8 mouse cellular contexts compared by ENCODE assay signal in genomic region chr19:7064571-7064970, GRCm38 (mm10). TPM values are rescaled to one million over a fixed set of nuclear protein-coding genes. Genes with fewer than 3 reads are reported as not detected.
DNase-seq lines count a peak whose midpoint lies in the region; ATAC-seq lines count a peak whose summit lies in the region.

No protein-coding gene starts in this region.

- no peak overlapping the region for H3K4me3 ChIP-seq in hindbrain, embryonic 13.5 days

- DNase-seq in MEL-GATA-1-ER (ENCODE audit: extremely low read depth, low read depth), result peak; percentile 61
- peak; percentile 87 to 91 for DNase-seq in cerebellum, adult 18-20 months
- DNase-seq in forelimb bud, embryonic 11.5 days (ENCODE audit: low read depth, low spot score), result peak; percentile 90
- peak; percentile 79 to 89 for DNase-seq in layer of hippocampus, postnatal 14 days (ENCODE audit: low spot score in 2 of 2)
- DNase-seq in lung, postnatal 10 days, result peak; percentile 88
- peak; percentile 96 for DNase-seq in retina, embryonic 14.5 days (ENCODE audit: low spot score)
- DNase-seq in thymus, postnatal 25 days, result peak; percentile 87

- peaks cover 27% of the 10 kb centered on the region for H3K27me3 ChIP-seq in hindbrain, embryonic 13.5 days

- no peak overlapping the region; the same call in 1 of the 2 replicates for H3K27ac ChIP-seq in hindbrain, embryonic 13.5 days

- no peak overlapping the region for H3K4me2 ChIP-seq in hindbrain, embryonic 13.5 days

- no peaks in the 10 kb centered on the region for H3K9me3 ChIP-seq in hindbrain, embryonic 13.5 days

- WGBS in hindbrain, embryonic 13.5 days, result 1% methylated on average over 3 of the region's 3 CpGs

- H3K9ac ChIP-seq in hindbrain, embryonic 13.5 days, result no peak overlapping the region

- peaks cover 49% of the 10 kb centered on the region for H3K4me1 ChIP-seq in hindbrain, embryonic 13.5 days (replicated peaks)

- no peaks in the 10 kb centered on the region for H3K36me3 ChIP-seq in hindbrain, embryonic 13.5 days

- ATAC-seq in hindbrain, embryonic 13.5 days (ENCODE audit: low FRiP score), result peak; percentile 43

RNA-seq across cellular contexts. Expression of gene Macrod1, which starts 8.0 kb away (rescaled TPM):
- polyA plus RNA-seq in hindbrain, embryonic 13.5 days (2015; fragmentation: Nextera tagmentation; extraction: Ambion mirVana), result 4.2 and 5.3 TPM in 2 replicates
- 10 to 100 TPM; 10.3 to 11.6 TPM for total RNA-seq in layer of hippocampus, postnatal 14 days (2021)

RNA-seq across cellular contexts. Expression of gene Stip1, which starts 24.8 kb away (rescaled TPM):
- 233 and 239 TPM in 2 replicates for polyA plus RNA-seq in hindbrain, embryonic 13.5 days (2015; fragmentation: Nextera tagmentation; extraction: Ambion mirVana)
- 100 to 1,000 TPM; 136 to 159 TPM for total RNA-seq in layer of hippocampus, postnatal 14 days (2021)

RNA-seq across cellular contexts. Expression of gene Flrt1, which starts 41.0 kb away (rescaled TPM):
- polyA plus RNA-seq in hindbrain, embryonic 13.5 days (2015; fragmentation: Nextera tagmentation; extraction: Ambion mirVana), result 7.1 and 8.1 TPM in 2 replicates
- total RNA-seq in layer of hippocampus, postnatal 14 days (2021), result 10 to 100 TPM; 21.8 to 22.6 TPM

RNA-seq across cellular contexts. Expression of gene Fermt3, which starts 45.3 kb away (rescaled TPM):
- polyA plus RNA-seq in hindbrain, embryonic 13.5 days (2015; fragmentation: Nextera tagmentation; extraction: Ambion mirVana), result 4.4 and 5.6 TPM in 2 replicates
- 1 to 10 TPM; 3.6 to 5.4 TPM for total RNA-seq in layer of hippocampus, postnatal 14 days (2021)
